Mouse (Mus musculus): ENCODE results near the gene Ankrd11. TPM values are rescaled to one million over a fixed set of nuclear protein-coding genes. Genes with fewer than 3 reads are reported as not detected.

The Ankrd11 gene
- polyA plus RNA-seq, 1 experiment from 2014 or later = 70.8 TPM

GRCm38 (mm10) chr8:122898473-122898872, 143.6 kb downstream of the Ankrd11 start:
- ATAC-seq (ENCODE audit: low FRiP score, low read depth) = no peak
- Histone ChIP-seq H3K27ac (replicated peaks) (no peak overlapping the region), H3K36me3 (peaks cover 48% of the 10 kb centered on the region), H3K4me2 (no peak overlapping the region), H3K9ac (no peak overlapping the region), H3K9me3 (no peaks in the 10 kb centered on the region), H3K4me1 (replicated peaks) (no peaks in the 10 kb centered on the region), H3K27me3 (no peaks in the 10 kb centered on the region), H3K4me3 (no peak overlapping the region)
- 95% methylated on average over 12 of the region's 12 CpGs for WGBS

- Histone ChIP-seq H3K4me3 (no peak overlapping the region), H3K27me3 (no peaks in the 10 kb centered on the region), H3K9me3 (no peaks in the 10 kb centered on the region), H3K9ac (no peak overlapping the region), H3K27ac (replicated peaks) (no peak overlapping the region), H3K36me3 (peaks cover 52% of the 10 kb centered on the region), H3K4me2 (no peak overlapping the region), H3K4me1 (replicated peaks) (no peaks in the 10 kb centered on the region)
- no peak for ATAC-seq (ENCODE audit: low FRiP score, low read depth)
- 94% methylated on average over 4 of the region's 4 CpGs for WGBS
Observed at GRCm38 (mm10) chr8:122898018-122898417, 144.1 kb downstream of the Ankrd11 start.

GRCm38 (mm10) chr8:122897200-122897599, 144.9 kb downstream of the Ankrd11 start:
- Histone ChIP-seq H3K4me1 (replicated peaks) (no peaks in the 10 kb centered on the region), H3K27ac (replicated peaks) (no peak overlapping the region), H3K36me3 (peaks cover 60% of the 10 kb centered on the region), H3K27me3 (no peaks in the 10 kb centered on the region), H3K9me3 (no peaks in the 10 kb centered on the region), H3K4me3 (no peak overlapping the region), H3K4me2 (no peak overlapping the region), H3K9ac (no peak overlapping the region)
- no peak for ATAC-seq (ENCODE audit: low FRiP score, low read depth)
- WGBS = 95% methylated on average over 8 of the region's 8 CpGs

GRCm38 (mm10) chr8:122896317-122896716, 145.8 kb downstream of the Ankrd11 start:
- no peaks in the 10 kb centered on the region for H3K9me3 ChIP-seq
- no peaks in the 10 kb centered on the region for H3K27me3 ChIP-seq
- no peak overlapping the region for H3K4me3 ChIP-seq
- no peak for ATAC-seq (ENCODE audit: low FRiP score, low read depth)
- H3K36me3 ChIP-seq = peaks cover 65% of the 10 kb centered on the region
- no peak overlapping the region for H3K27ac ChIP-seq (replicated peaks)
- H3K4me2 ChIP-seq = no peak overlapping the region
- 95% methylated on average over 11 of the region's 11 CpGs for WGBS
- no peaks in the 10 kb centered on the region for H3K4me1 ChIP-seq (replicated peaks)
- no peak overlapping the region for H3K9ac ChIP-seq

GRCm38 (mm10) chr8:122893451-122893850, 148.6 kb downstream of the Ankrd11 start:
- no peaks in the 10 kb centered on the region for H3K9me3 ChIP-seq
- ATAC-seq (ENCODE audit: low FRiP score, low read depth) = no peak
- WGBS = 93% methylated on average over 12 of the region's 12 CpGs
- no peak overlapping the region for H3K27ac ChIP-seq (replicated peaks)
- no peaks in the 10 kb centered on the region for H3K27me3 ChIP-seq
- no peaks in the 10 kb centered on the region for H3K4me1 ChIP-seq (replicated peaks)
- H3K4me2 ChIP-seq = no peak overlapping the region
- peaks cover 86% of the 10 kb centered on the region for H3K36me3 ChIP-seq
- no peak overlapping the region for H3K4me3 ChIP-seq
- no peak overlapping the region for H3K9ac ChIP-seq

- H3K27me3 ChIP-seq = no peaks in the 10 kb centered on the region
- H3K9ac ChIP-seq = no peak overlapping the region
- H3K4me1 ChIP-seq (replicated peaks) = no peaks in the 10 kb centered on the region
- WGBS = 87% methylated on average over 12 of the region's 12 CpGs
- peaks cover 89% of the 10 kb centered on the region for H3K36me3 ChIP-seq
- H3K4me2 ChIP-seq = no peak overlapping the region
- no peaks in the 10 kb centered on the region for H3K9me3 ChIP-seq
- no peak overlapping the region for H3K27ac ChIP-seq (replicated peaks)
- H3K4me3 ChIP-seq = no peak overlapping the region
- ATAC-seq (ENCODE audit: low FRiP score, low read depth) = no peak
Observed at GRCm38 (mm10) chr8:122891440-122891839, 150.6 kb downstream of the Ankrd11 start.

GRCm38 (mm10) chr8:122883671-122884070, 158.4 kb downstream of the Ankrd11 start:
- Histone ChIP-seq H3K4me3 (no peak overlapping the region), H3K9me3 (no peaks in the 10 kb centered on the region), H3K4me1 (replicated peaks) (no peaks in the 10 kb centered on the region), H3K9ac (no peak overlapping the region), H3K27ac (replicated peaks) (no peak overlapping the region), H3K27me3 (no peaks in the 10 kb centered on the region), H3K4me2 (no peak overlapping the region), H3K36me3 (peaks cover 64% of the 10 kb centered on the region)
- 89% methylated on average over 10 of the region's 10 CpGs for WGBS
- ATAC-seq (ENCODE audit: low FRiP score, low read depth) = no peak

GRCm38 (mm10) chr8:122880302-122880701, 161.8 kb downstream of the Ankrd11 start:
- Histone ChIP-seq H3K9me3 (no peaks in the 10 kb centered on the region), H3K27ac (replicated peaks) (no peak overlapping the region), H3K27me3 (no peaks in the 10 kb centered on the region), H3K4me3 (no peak overlapping the region), H3K9ac (no peak overlapping the region), H3K4me1 (replicated peaks) (no peaks in the 10 kb centered on the region), H3K36me3 (peaks cover 30% of the 10 kb centered on the region), H3K4me2 (no peak overlapping the region)
- ATAC-seq (ENCODE audit: low FRiP score, low read depth) = no peak
- WGBS = 35% methylated on average over 3 of the region's 3 CpGs

- H3K4me3 ChIP-seq = no peak overlapping the region
- no peak overlapping the region for H3K27ac ChIP-seq (replicated peaks)
- H3K27me3 ChIP-seq = no peaks in the 10 kb centered on the region
- 87% methylated on average over 3 of the region's 3 CpGs for WGBS
- no peaks in the 10 kb centered on the region for H3K4me1 ChIP-seq (replicated peaks)
- H3K36me3 ChIP-seq = peaks cover 13% of the 10 kb centered on the region
- no peaks in the 10 kb centered on the region for H3K9me3 ChIP-seq
- H3K9ac ChIP-seq = no peak overlapping the region
- H3K4me2 ChIP-seq = no peak overlapping the region
- no peak for ATAC-seq (ENCODE audit: low FRiP score, low read depth)
Observed at GRCm38 (mm10) chr8:122878231-122878630, 163.8 kb downstream of the Ankrd11 start.

GRCm38 (mm10) chr8:122875186-122875585, 166.9 kb downstream of the Ankrd11 start:
- Histone ChIP-seq H3K27me3 (no peaks in the 10 kb centered on the region), H3K27ac (replicated peaks) (no peak overlapping the region), H3K36me3 (no peaks in the 10 kb centered on the region), H3K9me3 (no peaks in the 10 kb centered on the region), H3K9ac (no peak overlapping the region), H3K4me3 (no peak overlapping the region), H3K4me1 (replicated peaks) (no peaks in the 10 kb centered on the region), H3K4me2 (no peak overlapping the region)
- ATAC-seq (ENCODE audit: low FRiP score, low read depth) = no peak
- WGBS = 74% methylated on average over 5 of the region's 5 CpGs

GRCm38 (mm10) chr8:122873171-122873570, 168.9 kb downstream of the Ankrd11 start:
- Histone ChIP-seq H3K27ac (replicated peaks) (no peak overlapping the region), H3K9ac (no peak overlapping the region), H3K4me3 (no peak overlapping the region), H3K4me1 (replicated peaks) (no peaks in the 10 kb centered on the region), H3K4me2 (no peak overlapping the region), H3K27me3 (no peaks in the 10 kb centered on the region), H3K9me3 (no peaks in the 10 kb centered on the region), H3K36me3 (no peaks in the 10 kb centered on the region)
- WGBS = 43% methylated on average over 6 of the region's 6 CpGs
- no peak for ATAC-seq (ENCODE audit: low FRiP score, low read depth)

GRCm38 (mm10) chr8:122871663-122872062, 170.4 kb downstream of the Ankrd11 start:
- ATAC-seq (ENCODE audit: low FRiP score, low read depth) = no peak

GRCm38 (mm10) chr8:122870377-122870863, 171.7 kb downstream of the Ankrd11 start:
- H3K9ac ChIP-seq = no peak overlapping the region
- no peak for ATAC-seq (ENCODE audit: low FRiP score, low read depth)
- H3K27ac ChIP-seq (replicated peaks) = no peak overlapping the region
- H3K4me3 ChIP-seq = no peak overlapping the region
- H3K4me1 ChIP-seq (replicated peaks) = no peaks in the 10 kb centered on the region
- 0 out of 2 replicates have a peak, but pooled peaks cover 3% of the 10 kb centered on the region for H3K9me3 ChIP-seq
- H3K4me2 ChIP-seq = no peak overlapping the region
- H3K27me3 ChIP-seq = no peaks in the 10 kb centered on the region
- H3K36me3 ChIP-seq = no peaks in the 10 kb centered on the region
- 18% methylated on average over 30 of the region's 31 CpGs for WGBS

More at GRCm38 (mm10) chr8:122871663-122872062, 170.4 kb downstream of the Ankrd11 start:
- WGBS = 75% methylated on average over 9 of the region's 9 CpGs
- no peak overlapping the region for H3K4me3 ChIP-seq
- no peak overlapping the region for H3K9ac ChIP-seq
- H3K27me3 ChIP-seq = no peaks in the 10 kb centered on the region
- no peak overlapping the region for H3K4me2 ChIP-seq
- no peak overlapping the region for H3K27ac ChIP-seq (replicated peaks)
- no peaks in the 10 kb centered on the region for H3K4me1 ChIP-seq (replicated peaks)
- no peaks in the 10 kb centered on the region for H3K36me3 ChIP-seq
- no peaks in the 10 kb centered on the region for H3K9me3 ChIP-seq

Data from hindbrain, embryonic 15.5 days (tissue).